In genomic region chr9:111182176-111182575, GRCm38 (mm10) we compare ENCODE assay signal across 21 mouse cellular contexts.
DNase-seq lines count a peak whose midpoint lies in the region; ATAC-seq and TF ChIP-seq lines count a peak whose summit lies in the region.
"Had no signal": no experiment of that assay in that cellular context is flagged by ENCODE, and none has a peak within 500 bp of the region (broad histone marks: within the 10 kb centered on the region; RNA-seq: fewer than 3 reads in every experiment).

No protein-coding gene starts in this region.

- intact Hi-C loops in left cerebral cortex, adult 2 months (cut with DNase I) = no loop called here
- intact Hi-C loops in left cerebral cortex, postnatal 10 days (cut with DNase I) = no loop called here
- intact Hi-C loops in heart, postnatal 25 days (cut with DNase I) = no loop called here

- no peak for TF ChIP-seq CTCF in forebrain, postnatal 0 days (IDR thresholded peaks at IDR 0.05; ENCODE audit: low read depth)
- no peak for TF ChIP-seq CTCF in left cerebral cortex, adult 2 months (IDR thresholded peaks at IDR 0.05)

- no peak for ATAC-seq in forebrain, postnatal 0 days
- ATAC-seq in forebrain, embryonic 15.5 days (replicated peaks) = no peak
- ATAC-seq in granulocyte monocyte progenitor cell, adult 5-6 weeks (replicated peaks; ENCODE audit: poor library complexity, severe bottlenecking) = peak; percentile 37; the same call in 1 of the 2 replicates
- ATAC-seq: midbrain, embryonic 13.5 days had no signal

- WGBS in forebrain, postnatal 0 days = 39% methylated on average over 3 of the region's 3 CpGs
- WGBS in forebrain, embryonic 15.5 days = 39% methylated on average over 3 of the region's 3 CpGs
- 90% methylated on average over 3 of the region's 3 CpGs for WGBS in midbrain, embryonic 10.5 days

- no peak overlapping the region for H3K9ac ChIP-seq in forebrain, postnatal 0 days
- H3K9ac ChIP-seq in forebrain, embryonic 15.5 days (replicated peaks) = no peak overlapping the region
- H3K9ac ChIP-seq: hindbrain, embryonic 15.5 days; midbrain, embryonic 13.5 days had no signal

- no peak overlapping the region for H3K4me2 ChIP-seq in forebrain, postnatal 0 days (ENCODE audit: low read depth)
- no peak overlapping the region for H3K4me2 ChIP-seq in forebrain, embryonic 15.5 days (replicated peaks)
- H3K4me2 ChIP-seq: hindbrain, embryonic 15.5 days; midbrain, embryonic 13.5 days had no signal

- no peaks in the 10 kb centered on the region for H3K9me3 ChIP-seq in forebrain, postnatal 0 days (ENCODE audit: low read length)
- H3K9me3 ChIP-seq in forebrain, embryonic 15.5 days = no peaks in the 10 kb centered on the region
- H3K9me3 ChIP-seq in midbrain, embryonic 10.5 days (replicated peaks) = no peaks in the 10 kb centered on the region
- H3K9me3 ChIP-seq: hindbrain, embryonic 15.5 days; midbrain, embryonic 13.5 days had no signal

- DNase-seq in forebrain, postnatal 0 days = peak; percentile 24
- peak in 1 of 2 experiments; percentile 24 for DNase-seq in left cerebral cortex, adult 2 months (ENCODE audit: extremely low spot score in 1 of 2, low spot score in 2 of 2)
- no peak for DNase-seq in left cerebral cortex, postnatal 10 days (ENCODE audit: extremely low spot score in 1 of 2, low spot score in 2 of 2)
- DNase-seq in MN1 (ENCODE audit: low spot score) = peak; percentile 23
- DNase-seq in midbrain, embryonic 10.5 days (ENCODE audit: low spot score) = no peak
- DNase-seq in heart, postnatal 25 days (ENCODE audit: low spot score) = no peak
- DNase-seq: cerebellum, adult 8-10 months; gastrocnemius, postnatal 14 days; heart, postnatal 14 days; kidney, adult 11 months; kidney, postnatal 14 days; liver; lung, adult 18-20 months; lung, postnatal 36 days; right cerebral cortex, postnatal 4 days had no signal

- no peak overlapping the region for H3K27ac ChIP-seq in forebrain, postnatal 0 days (ENCODE audit: low read depth, low read length)
- no peak overlapping the region; the same call in 1 of the 2 replicates for H3K27ac ChIP-seq in forebrain, embryonic 15.5 days (replicated peaks)
- H3K27ac ChIP-seq in left cerebral cortex, adult 2 months = peak overlapping the region; percentile 28; the same call in 1 of the 2 replicates
- H3K27ac ChIP-seq in midbrain, embryonic 10.5 days (replicated peaks) = no peak overlapping the region
- H3K27ac ChIP-seq: hindbrain, embryonic 15.5 days; midbrain, embryonic 13.5 days had no signal

- no peak overlapping the region for H3K4me3 ChIP-seq in forebrain, postnatal 0 days (ENCODE audit: low read depth, low read length)
- no peak overlapping the region for H3K4me3 ChIP-seq in forebrain, embryonic 15.5 days
- no peak overlapping the region for H3K4me3 ChIP-seq in left cerebral cortex, adult 2 months
- H3K4me3 ChIP-seq in midbrain, embryonic 10.5 days = no peak overlapping the region
- H3K4me3 ChIP-seq: erythroblast, embryonic 14.5 days; hindbrain, embryonic 15.5 days; midbrain, embryonic 13.5 days had no signal

- H3K36me3 ChIP-seq in forebrain, postnatal 0 days (ENCODE audit: insufficient read depth) = no peaks in the 10 kb centered on the region
- no peaks in the 10 kb centered on the region for H3K36me3 ChIP-seq in forebrain, embryonic 15.5 days
- H3K36me3 ChIP-seq in midbrain, embryonic 10.5 days = no peaks in the 10 kb centered on the region
- H3K36me3 ChIP-seq: hindbrain, embryonic 15.5 days; midbrain, embryonic 13.5 days had no signal

- no peaks in the 10 kb centered on the region for H3K27me3 ChIP-seq in forebrain, postnatal 0 days (ENCODE audit: insufficient read depth, low read length)
- H3K27me3 ChIP-seq in forebrain, embryonic 15.5 days = no peaks in the 10 kb centered on the region
- no peaks in the 10 kb centered on the region for H3K27me3 ChIP-seq in midbrain, embryonic 10.5 days (ENCODE audit: low read depth, poor library complexity, severe bottlenecking)
- H3K27me3 ChIP-seq: CH12.LX; hindbrain, embryonic 15.5 days; midbrain, embryonic 13.5 days had no signal

- no peaks in the 10 kb centered on the region for H3K4me1 ChIP-seq in forebrain, postnatal 0 days (ENCODE audit: insufficient read depth)
- peaks cover 27% of the 10 kb centered on the region for H3K4me1 ChIP-seq in forebrain, embryonic 15.5 days
- H3K4me1 ChIP-seq in midbrain, embryonic 10.5 days = peaks cover 7% of the 10 kb centered on the region

Comparison
In these comparisons a context has a peak if more than half of its experiments do, and no peak if none do; other contexts are left out.
1. DNase-seq: peak in forebrain, postnatal 0 days (single experiment) and MN1 (single experiment); none in left cerebral cortex, postnatal 10 days (0 of 2), midbrain, embryonic 10.5 days (single experiment) and heart, postnatal 25 days (single experiment).